Mouse (Mus musculus) midbrain, embryonic 10.5 days (tissue): ENCODE data around the gene Ubac2. TPM values are rescaled to one million over a fixed set of nuclear protein-coding genes. Genes with fewer than 3 reads are reported as not detected.

Experiments used
- DNase-seq: peaks from one replicate; pipeline ENCODE4 v3.0.0-alpha.2; 2017; ENCODE audit warnings: low spot score
- H3K27ac ChIP-seq: fragments of 300-500 bp; sonication (generic); replicated peaks from 2 replicates; pipeline ENCODE4 v1.5.1; 2016; ENCODE audit warnings: mild to moderate bottlenecking
- H3K27me3 ChIP-seq: fragments of 300-500 bp; sonication (generic); 2 replicates; pipeline ENCODE4 v1.6.1; 2016; ENCODE audit warnings: low read depth, mild to moderate bottlenecking; ENCODE audit not compliant: poor library complexity, severe bottlenecking
- H3K36me3 ChIP-seq: fragments of 300-500 bp; sonication (generic); 2 replicates; pipeline ENCODE4 v1.6.1; 2016; ENCODE audit warnings: mild to moderate bottlenecking, moderate library complexity
- H3K4me1 ChIP-seq: fragments of 300-500 bp; sonication (generic); 2 replicates; pipeline ENCODE4 v1.6.1; 2016
- H3K4me3 ChIP-seq: fragments of 300-500 bp; sonication (generic); 2 replicates; pipeline ENCODE4 v1.5.1; 2016; ENCODE audit warnings: mild to moderate bottlenecking, moderate library complexity
- H3K9me3 ChIP-seq: fragments of 300-500 bp; sonication (generic); replicated peaks from 2 replicates; pipeline ENCODE4 v1.6.1; 2016; ENCODE audit warnings: mild to moderate bottlenecking
- WGBS: fragments of 180-500 bp; shearing (Covaris S2); methylation state at CpG from one replicate; pipeline ENCODE4 v1.1.7; 2016; 5-methylcytosine and 5-hydroxymethylcytosine counted together
- polyA plus RNA-seq: library from polyadenylated mRNA; unstranded; fragments of >200 nt; fragmentation: Nextera tagmentation; extraction: Ambion mirVana; gene quantifications from 2 replicates; pipeline ENCODE4 v1.2.1, GENCODE M21; 2016

Gene Ubac2
- polyA plus RNA-seq, 1 experiment from 2014 or later, result 78.3 TPM

DNA sequence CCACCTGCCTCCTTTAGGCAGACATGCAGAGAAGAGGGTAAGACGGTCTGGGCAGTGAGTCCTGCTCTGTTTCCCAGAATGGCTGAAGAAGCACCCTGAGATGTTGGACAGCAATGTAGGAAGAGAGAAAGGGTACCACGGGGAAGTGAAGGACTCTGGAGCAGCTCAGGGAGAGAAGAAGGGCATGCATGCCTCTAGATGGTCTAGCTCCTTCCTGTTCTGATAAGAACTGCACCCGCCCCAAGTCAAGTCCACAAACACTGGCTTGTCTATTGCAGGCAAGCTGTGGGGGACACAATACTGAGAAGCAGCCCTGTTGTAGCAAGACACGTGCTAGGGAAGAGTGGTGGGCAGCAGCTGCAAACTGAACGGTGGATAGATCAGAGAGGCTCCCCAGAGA, 133.8 kb downstream of the Ubac2 start:
- WGBS, result 91% methylated on average over 5 of the region's 5 CpGs
- no peak for DNase-seq
- peaks cover 59% of the 10 kb centered on the region for H3K36me3 ChIP-seq

DNA sequence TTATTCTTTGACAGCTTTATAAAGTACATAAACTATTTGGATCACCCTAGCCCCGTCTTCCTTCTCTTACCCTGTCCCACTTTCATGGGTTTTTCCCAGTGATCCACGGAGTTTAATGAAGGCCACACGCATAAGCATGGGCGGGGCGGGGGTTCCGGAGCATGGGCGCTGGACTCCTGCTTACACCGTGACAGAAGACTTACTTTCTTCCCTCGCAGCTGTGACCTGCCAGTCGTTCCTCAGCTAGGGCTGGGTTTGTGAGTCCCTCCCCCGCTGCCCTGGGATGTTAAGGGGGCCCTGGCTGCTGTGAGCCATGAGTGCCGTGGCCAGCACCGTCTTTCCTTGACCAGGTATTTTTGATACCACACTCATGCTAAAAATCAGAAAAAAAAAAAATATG, 134.4 kb downstream of the Ubac2 start:
- peaks cover 5% of the 10 kb centered on the region; the same call in 1 of the 2 replicates for H3K4me1 ChIP-seq
- DNase-seq, result no peak
- H3K27me3 ChIP-seq, result no peaks in the 10 kb centered on the region
- 84% methylated on average over 13 of the region's 13 CpGs for WGBS
- no peak overlapping the region for H3K4me3 ChIP-seq
- no peaks in the 10 kb centered on the region for H3K9me3 ChIP-seq
- peaks cover 59% of the 10 kb centered on the region for H3K36me3 ChIP-seq
- no peak overlapping the region for H3K27ac ChIP-seq

More for the DNA sequence above, 133.8 kb downstream of the Ubac2 start:
- Histone ChIP-seq H3K27ac (no peak overlapping the region), H3K4me1 (peaks cover 5% of the 10 kb centered on the region; the same call in 1 of the 2 replicates), H3K9me3 (no peaks in the 10 kb centered on the region), H3K27me3 (no peaks in the 10 kb centered on the region), H3K4me3 (no peak overlapping the region)

DNA sequence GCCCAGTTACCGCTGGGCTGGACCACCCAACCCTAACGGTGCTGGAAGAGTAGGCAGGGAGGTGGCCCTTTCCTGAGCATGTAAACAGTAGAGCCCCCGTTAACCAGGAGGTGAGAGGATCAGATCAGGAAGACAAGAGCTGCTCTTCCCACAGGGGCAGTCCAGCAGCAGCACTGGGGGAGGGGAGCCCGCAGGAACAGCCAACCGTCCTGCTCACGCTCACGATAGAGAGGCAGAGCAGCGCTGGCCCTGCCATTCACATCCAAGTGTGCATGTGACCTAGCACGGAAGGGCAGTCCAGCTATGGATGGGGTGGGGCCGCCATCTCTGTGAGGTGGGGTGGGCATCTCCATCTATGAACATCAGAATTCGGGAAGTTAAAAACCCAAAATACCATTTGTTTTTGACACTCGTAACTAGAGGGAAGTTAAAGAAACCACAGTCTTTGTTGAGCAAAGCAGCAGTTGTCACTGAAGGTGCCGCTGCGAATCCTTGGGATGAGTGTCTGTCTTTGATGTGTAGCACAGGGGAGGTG, 135.1 kb downstream of the Ubac2 start:
- no peak overlapping the region for H3K4me3 ChIP-seq
- H3K27ac ChIP-seq, result no peak overlapping the region; the same call in 1 of the 2 replicates
- H3K27me3 ChIP-seq, result no peaks in the 10 kb centered on the region
- H3K36me3 ChIP-seq, result peaks cover 59% of the 10 kb centered on the region
- peaks cover 5% of the 10 kb centered on the region; the same call in 1 of the 2 replicates for H3K4me1 ChIP-seq
- no peaks in the 10 kb centered on the region for H3K9me3 ChIP-seq
- DNase-seq, result no peak
- 85% methylated on average over 14 of the region's 14 CpGs for WGBS

DNA sequence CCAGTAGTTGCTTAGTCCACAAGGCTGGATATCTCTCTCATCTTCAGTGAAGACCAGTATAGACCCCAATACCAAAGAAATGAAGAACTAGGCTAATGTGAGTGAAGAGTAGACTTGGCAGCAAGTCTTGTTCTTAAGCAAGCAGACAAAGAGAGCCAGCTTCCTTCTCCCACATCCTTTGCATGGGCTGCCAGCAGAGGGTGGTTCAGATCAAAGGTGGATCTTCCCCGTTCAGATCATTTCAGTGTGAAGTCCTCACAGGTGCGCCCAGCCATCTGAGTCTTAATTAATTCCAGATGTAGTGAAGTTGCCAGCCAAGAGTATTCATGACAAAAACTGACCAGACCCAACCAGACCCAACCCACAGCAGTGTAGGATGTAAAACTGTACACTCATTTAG, 139.5 kb downstream of the Ubac2 start:
- no peak for DNase-seq
- H3K4me3 ChIP-seq, result no peak overlapping the region
- peaks cover 5% of the 10 kb centered on the region; the same call in 1 of the 2 replicates for H3K4me1 ChIP-seq
- H3K36me3 ChIP-seq, result peaks cover 42% of the 10 kb centered on the region
- H3K27ac ChIP-seq, result no peak overlapping the region
- 90% methylated on average over 2 of the region's 2 CpGs for WGBS
- H3K27me3 ChIP-seq, result no peaks in the 10 kb centered on the region
- H3K9me3 ChIP-seq, result no peaks in the 10 kb centered on the region

DNA sequence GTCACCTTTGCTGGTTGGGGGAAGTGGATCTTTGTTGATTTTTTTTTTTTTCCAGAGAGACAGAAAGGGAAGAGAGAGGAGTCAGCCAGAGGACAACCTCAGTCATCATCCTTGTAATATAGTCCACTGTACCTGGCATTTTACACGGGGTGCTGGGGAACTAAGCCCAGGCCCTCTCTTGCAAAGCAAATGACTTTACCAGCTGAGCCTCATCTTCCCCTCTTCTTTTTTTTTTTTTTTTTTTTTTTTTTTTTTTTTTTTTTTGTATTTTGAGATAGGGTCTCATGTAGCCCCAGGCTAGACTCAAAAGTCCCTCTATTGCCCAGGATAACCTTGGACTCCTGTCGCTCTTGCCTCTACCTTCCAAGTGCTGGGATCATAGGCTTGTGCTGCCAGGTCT, 141.0 kb downstream of the Ubac2 start:
- Histone ChIP-seq H3K9me3 (no peaks in the 10 kb centered on the region), H3K27me3 (no peaks in the 10 kb centered on the region), H3K4me3 (no peak overlapping the region), H3K36me3 (peaks cover 39% of the 10 kb centered on the region), H3K4me1 (peaks cover 3% of the 10 kb centered on the region; the same call in 1 of the 2 replicates), H3K27ac (no peak overlapping the region)
- 95% methylated on average over 2 of the region's 2 CpGs for WGBS
- DNase-seq, result no peak

DNA sequence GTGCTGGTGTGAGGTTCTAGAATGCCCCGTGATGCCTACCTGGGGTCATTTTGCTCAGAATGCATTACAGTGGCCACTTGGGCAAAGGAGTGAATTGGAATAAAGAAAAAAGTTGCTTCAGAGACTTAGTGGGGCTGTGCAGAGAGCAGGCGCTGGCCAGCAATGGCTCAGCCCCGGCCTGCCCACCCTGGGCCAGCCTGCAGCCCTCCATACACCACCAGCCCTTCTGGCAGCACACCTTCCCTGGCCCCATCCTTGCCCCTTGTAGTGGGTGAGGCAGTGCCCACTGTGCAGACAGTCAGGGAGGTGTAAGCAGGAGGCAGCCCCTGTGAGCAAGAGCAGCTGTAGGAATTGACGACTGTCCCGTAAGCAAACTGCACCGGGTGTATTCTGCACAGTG, 142.1 kb downstream of the Ubac2 start:
- H3K4me3 ChIP-seq, result no peak overlapping the region
- whole genome bisulfite sequencing, result 94% methylated on average over 6 of the region's 6 CpGs
- no peaks in the 10 kb centered on the region for H3K9me3 ChIP-seq
- no peaks in the 10 kb centered on the region for H3K27me3 ChIP-seq
- no peak overlapping the region for H3K27ac ChIP-seq
- H3K4me1 ChIP-seq, result peaks cover 3% of the 10 kb centered on the region; the same call in 1 of the 2 replicates
- peaks cover 34% of the 10 kb centered on the region for H3K36me3 ChIP-seq
- no peak for DNase-seq

DNA sequence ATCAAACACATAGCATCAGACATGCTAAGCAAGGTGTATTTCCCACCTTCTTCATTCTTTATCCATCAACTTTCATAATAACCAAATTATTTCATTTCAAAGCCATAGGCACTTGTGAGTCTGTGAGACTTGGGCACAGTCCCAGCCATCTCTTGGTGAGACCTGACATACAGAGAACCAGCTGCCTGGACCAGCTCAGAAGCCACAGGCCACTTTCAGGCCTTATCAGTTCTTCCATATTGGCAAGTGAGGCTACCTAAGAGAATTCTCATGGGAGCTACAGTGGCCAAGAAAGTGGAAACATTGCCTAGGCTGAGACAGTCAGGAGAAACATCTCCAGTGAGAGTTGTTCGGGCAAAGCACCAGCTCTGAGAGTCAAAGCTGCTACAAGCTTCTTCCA, 144.6 kb downstream of the Ubac2 start:
- Histone ChIP-seq H3K27me3 (no peaks in the 10 kb centered on the region), H3K4me1 (no peaks in the 10 kb centered on the region), H3K27ac (no peak overlapping the region), H3K4me3 (no peak overlapping the region), H3K9me3 (no peaks in the 10 kb centered on the region), H3K36me3 (peaks cover 32% of the 10 kb centered on the region)
- DNase-seq, result no peak
- WGBS, result 86% methylated on average over 1 of the region's 1 CpGs

GRCm38 (mm10) chr14:122023928-122024327, 145.5 kb downstream of the Ubac2 start:
- no peak overlapping the region for H3K27ac ChIP-seq

GRCm38 (mm10) chr14:122028926-122029745, 150.7 kb downstream of the Ubac2 start:
- no peaks in the 10 kb centered on the region for H3K4me1 ChIP-seq
- no peaks in the 10 kb centered on the region for H3K36me3 ChIP-seq
- WGBS, result 90% methylated on average over 11 of the region's 11 CpGs
- H3K9me3 ChIP-seq, result no peaks in the 10 kb centered on the region
- H3K4me3 ChIP-seq, result no peak overlapping the region
- no peak overlapping the region for H3K27ac ChIP-seq
- DNase-seq, result no peak
- no peaks in the 10 kb centered on the region for H3K27me3 ChIP-seq

More at GRCm38 (mm10) chr14:122023928-122024327, 145.5 kb downstream of the Ubac2 start:
- H3K4me3 ChIP-seq, result no peak overlapping the region
- H3K36me3 ChIP-seq, result peaks cover 30% of the 10 kb centered on the region
- no peaks in the 10 kb centered on the region for H3K4me1 ChIP-seq
- no peak for DNase-seq
- no peaks in the 10 kb centered on the region for H3K27me3 ChIP-seq
- no peaks in the 10 kb centered on the region for H3K9me3 ChIP-seq

- Histone ChIP-seq H3K36me3 (no peaks in the 10 kb centered on the region), H3K9me3 (no peaks in the 10 kb centered on the region), H3K4me1 (no peaks in the 10 kb centered on the region), H3K27ac (no peak overlapping the region), H3K4me3 (no peak overlapping the region), H3K27me3 (no peaks in the 10 kb centered on the region)
- no peak for DNase-seq
- WGBS, result 90% methylated on average over 4 of the region's 4 CpGs
Observed at GRCm38 (mm10) chr14:122029851-122030250, 151.4 kb downstream of the Ubac2 start.

DNA sequence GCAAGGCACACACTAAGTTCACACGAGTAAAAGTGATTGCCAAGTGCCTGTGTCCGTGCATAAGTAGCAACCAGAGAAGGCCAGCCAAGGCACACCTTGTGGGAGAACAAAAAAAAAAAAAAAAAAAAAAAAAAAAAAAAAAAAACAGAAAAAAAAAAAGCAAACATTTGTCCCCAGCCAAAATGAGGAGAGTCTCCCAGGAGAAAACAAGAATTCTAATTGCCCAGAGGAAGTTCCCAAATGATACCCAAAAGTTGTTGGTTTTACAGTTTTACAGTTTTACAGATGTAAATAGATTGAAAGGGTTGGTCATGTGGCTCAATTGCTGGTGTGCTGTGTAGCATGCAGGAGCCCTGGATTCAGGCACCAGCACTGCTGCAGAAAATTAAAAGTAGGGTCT, 153.6 kb downstream of the Ubac2 start:
- Histone ChIP-seq H3K4me3 (no peak overlapping the region), H3K36me3 (no peaks in the 10 kb centered on the region), H3K27me3 (no peaks in the 10 kb centered on the region), H3K27ac (no peak overlapping the region), H3K4me1 (no peaks in the 10 kb centered on the region), H3K9me3 (no peaks in the 10 kb centered on the region)
- DNase-seq, result no peak
- WGBS, result 91% methylated on average over 2 of the region's 2 CpGs

GRCm38 (mm10) chr14:122034451-122034850, 156.0 kb downstream of the Ubac2 start, which contains the start of gene Timm8a2:
Gene Timm8a2, plus strand, starts transcription at chr14:122034674.
- Histone ChIP-seq H3K4me3 (no peak within 1 kb of the TSS), H3K9me3 (no peaks in the 10 kb centered on the region), H3K27me3 (no peaks in the 10 kb centered on the region), H3K4me1 (no peaks in the 10 kb centered on the region), H3K27ac (no peak within 1 kb of the TSS), H3K36me3 (no peaks in the 10 kb centered on the region)
- 89% methylated on average over 13 of the region's 13 CpGs for WGBS
- DNase-seq, result no peak

DNA sequence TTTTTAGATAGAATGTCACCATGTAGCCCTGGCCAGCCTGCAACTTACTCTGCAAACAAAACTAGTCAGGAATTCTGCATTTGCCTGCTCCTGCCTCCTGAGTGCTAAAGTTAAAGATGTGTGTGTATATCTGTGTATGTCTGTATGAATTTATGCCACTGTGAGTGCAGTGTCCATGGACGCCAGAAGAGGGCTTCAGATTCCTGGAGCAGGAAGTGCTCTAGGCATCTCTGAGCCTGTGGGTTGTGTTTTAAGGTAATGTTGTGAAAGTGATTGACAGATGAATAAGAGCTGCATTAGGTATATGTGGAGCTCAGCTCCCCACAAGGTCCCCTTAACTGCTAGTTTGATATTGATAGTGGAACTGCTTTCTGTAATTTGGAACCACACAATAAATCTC, 156.8 kb downstream of the Ubac2 start:
- no peak overlapping the region for H3K27ac ChIP-seq
- no peaks in the 10 kb centered on the region for H3K27me3 ChIP-seq
- no peak for DNase-seq
- no peak overlapping the region for H3K4me3 ChIP-seq
- H3K36me3 ChIP-seq, result no peaks in the 10 kb centered on the region
- whole genome bisulfite sequencing, result 89% methylated on average over 1 of the region's 1 CpGs
- H3K9me3 ChIP-seq, result no peaks in the 10 kb centered on the region
- no peaks in the 10 kb centered on the region for H3K4me1 ChIP-seq
